Mouse (Mus musculus) C2C12 (cell line): Measurements from ENCODE around the gene Gjc1.

ENCODE experiments used
- CTCF ChIP-seq: IDR thresholded peaks from one replicate; pipeline ENCODE4 v1.5.1; 2011; ENCODE audit not compliant: control insufficient read depth, insufficient read depth, insufficient read length
- FOSL1 ChIP-seq: IDR thresholded peaks from one replicate; pipeline ENCODE4 v1.8.0; 2011; ENCODE audit warnings: mild to moderate bottlenecking, low read length; ENCODE audit not compliant: poor library complexity, insufficient read depth, severe bottlenecking
- MAX ChIP-seq: IDR thresholded peaks from one replicate; pipeline ENCODE4 v1.6.1; 2011; ENCODE audit warnings: mild to moderate bottlenecking, control low read depth
- MYOD1 ChIP-seq: IDR thresholded peaks from one replicate; pipeline ENCODE4 v1.6.1; 2011; ENCODE audit warnings: low read depth; ENCODE audit not compliant: control insufficient read depth, insufficient read length
- MYOG ChIP-seq: IDR thresholded peaks from one replicate; pipeline ENCODE4 v1.6.1; 2011; ENCODE audit not compliant: control insufficient read depth, insufficient read length; ENCODE audit errors: extremely low read depth
- USF1 ChIP-seq: IDR thresholded peaks from one replicate; pipeline ENCODE4 v1.6.1; 2011; ENCODE audit warnings: low read depth, mild to moderate bottlenecking, control low read depth, moderate library complexity

DNA sequence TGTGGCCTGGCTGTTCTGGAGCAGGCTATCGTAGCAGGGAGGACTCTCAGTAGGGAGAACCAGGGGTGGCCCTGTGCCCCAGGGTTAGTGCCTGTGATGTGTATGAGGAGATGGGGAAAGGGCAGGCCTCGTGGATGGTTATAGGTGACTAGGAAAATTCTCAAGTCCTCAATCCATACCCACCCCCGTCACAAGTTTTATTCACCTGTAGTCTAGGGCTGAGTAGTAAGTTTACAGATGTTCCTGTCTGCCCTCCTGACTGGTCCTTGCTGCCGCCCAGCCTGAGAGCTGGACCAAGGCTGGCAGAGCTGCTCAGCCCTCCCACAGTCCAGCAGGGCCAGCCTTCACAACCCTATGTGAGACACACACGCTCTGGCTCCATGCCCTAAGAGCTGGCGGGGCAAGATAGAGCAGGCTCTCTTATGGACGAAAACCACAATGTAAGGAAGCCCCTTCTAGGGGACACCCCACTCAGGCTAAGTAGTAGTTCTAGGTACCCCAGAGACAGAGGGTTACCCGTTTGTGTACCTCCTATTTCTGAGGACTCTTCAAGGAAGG is 40.3 kb downstream of the Gjc1 start:
- TF ChIP-seq CTCF (no peak), MYOG (no peak), MYOD1 (no peak), USF1 (no peak), MAX (no peak), FOSL1 (no peak)
